Mouse (Mus musculus) kidney, adult 8-10 months (tissue): ENCODE measurements around the gene Vti1b.
A peak's percentile ranks its signal among the peaks of the same experiment; 100 is the strongest.

Experiments used
- DNase-seq, 2 experiments: peaks; one replicate each; pipeline ENCODE4 v3.0.0; 2022

The Vti1b gene

GRCm38 (mm10) chr12:79136949-79137348 lies 35.5 kb downstream of the Vti1b start:
- DNase-seq, result no peak

GRCm38 (mm10) chr12:79135105-79135504 lies 37.4 kb downstream of the Vti1b start:
- DNase-seq, result no peak

GRCm38 (mm10) chr12:79134676-79135075 lies 37.8 kb downstream of the Vti1b start:
- no peak for DNase-seq

GRCm38 (mm10) chr12:79131706-79132460 lies 40.6 kb downstream of the Vti1b start:
- DNase-seq, result no peak

GRCm38 (mm10) chr12:79131178-79131675 lies 41.2 kb downstream of the Vti1b start:
- DNase-seq, result no peak

- DNase-seq, result peak; percentile 74 to 76
Observed at GRCm38 (mm10) chr12:79130299-79131177, 41.9 kb downstream of the Vti1b start, which contains the start of gene Arg2. TSS of gene Arg2 (plus strand) at chr12:79130777.

- DNase-seq, result no peak
Observed at GRCm38 (mm10) chr12:79122820-79123219, 49.6 kb downstream of the Vti1b start.

- peak in 1 of 2 experiments; percentile 48 for DNase-seq
Observed at GRCm38 (mm10) chr12:79118991-79119390, 53.5 kb downstream of the Vti1b start.
